8 mouse cellular contexts compared by ENCODE assay signal in genomic region chr10:68282466-68283391, GRCm38 (mm10). TPM values are rescaled to one million over a fixed set of nuclear protein-coding genes. Genes with fewer than 3 reads are reported as not detected.
DNase-seq lines count a peak whose midpoint lies in the region; ATAC-seq and TF ChIP-seq lines count a peak whose summit lies in the region.

No protein-coding gene starts in this region.

- no peaks in the 10 kb centered on the region for H3K36me3 ChIP-seq in hindbrain, embryonic 16.5 days (ENCODE audit: control insufficient read depth, insufficient read depth, low read length)

- TF ChIP-seq CTCF in gastrocnemius, adult 2 months (IDR thresholded peaks at IDR 0.05): peak; percentile 86
- TF ChIP-seq CTCF in left cerebral cortex, adult 2 months (IDR thresholded peaks at IDR 0.05): peak; percentile 79

- DNase-seq in adipocyte (ENCODE audit: low spot score): peak; percentile 73
- DNase-seq in gastrocnemius, adult 2 months: peak; percentile 88
- peak; percentile 52 to 69 for DNase-seq in left cerebral cortex, adult 2 months (ENCODE audit: extremely low spot score in 1 of 2, low spot score in 2 of 2)
- DNase-seq in right cerebral cortex, adult 18-20 months: peak; percentile 64
- peak; percentile 84 for DNase-seq in urinary bladder, postnatal 14 days (ENCODE audit: low spot score)

- peak; percentile 75 for ATAC-seq in common myeloid progenitor, adult 5-6 weeks (replicated peaks; ENCODE audit: low read depth, poor library complexity, severe bottlenecking)
- ATAC-seq in hindbrain, embryonic 16.5 days: peak; percentile 76
- peak; percentile 71 for ATAC-seq in megakaryocyte, adult 5-6 weeks (ENCODE audit: poor library complexity, severe bottlenecking)

- peaks cover 20% of the 10 kb centered on the region for H3K4me1 ChIP-seq in hindbrain, embryonic 16.5 days (ENCODE audit: control insufficient read depth, insufficient read depth, low read depth, low read length)

- WGBS in hindbrain, embryonic 16.5 days: under 1% methylated on average over 27 of the region's 27 CpGs

- H3K9me3 ChIP-seq in hindbrain, embryonic 16.5 days (ENCODE audit: control insufficient read depth, low read length): no peaks in the 10 kb centered on the region

- peak overlapping the region; percentile 89 for H3K27ac ChIP-seq in gastrocnemius, adult 2 months
- peak overlapping the region; percentile 48 for H3K27ac ChIP-seq in hindbrain, embryonic 16.5 days (ENCODE audit: low read depth, low read length)
- peak overlapping the region; percentile 22; the same call in 1 of the 2 replicates for H3K27ac ChIP-seq in left cerebral cortex, adult 2 months

- H3K9ac ChIP-seq in hindbrain, embryonic 16.5 days (ENCODE audit: low read depth, low read length): peak overlapping the region; percentile 59

- peak overlapping the region; percentile 94 for H3K4me2 ChIP-seq in hindbrain, embryonic 16.5 days (ENCODE audit: low read length)

- H3K4me3 ChIP-seq in gastrocnemius, adult 2 months: peak overlapping the region; percentile 73
- peak overlapping the region; percentile 47 for H3K4me3 ChIP-seq in hindbrain, embryonic 16.5 days (ENCODE audit: low read length)
- peak overlapping the region; percentile 49 for H3K4me3 ChIP-seq in left cerebral cortex, adult 2 months

- intact Hi-C loops in gastrocnemius, adult 2 months (cut with DNase I): loop anchor here (5.0 kb wide), 3 partner anchors 75 to 420 kb away; no protein-coding TSS in a partner anchor
- intact Hi-C loops in left cerebral cortex, adult 2 months (cut with DNase I): loop anchor here (5.0 kb wide), 1 partner anchor 180 kb away; no protein-coding TSS in a partner anchor

- H3K27me3 ChIP-seq in hindbrain, embryonic 16.5 days (replicated peaks; ENCODE audit: control insufficient read depth, insufficient read depth, low read length): no peaks in the 10 kb centered on the region

RNA-seq across cellular contexts. Expression of gene Arid5b, which starts 4.2 kb away (rescaled TPM):
- 6.8 and 7.0 TPM in 2 replicates for total RNA-seq in common myeloid progenitor, adult 5-6 weeks (2017)
- total RNA-seq in gastrocnemius, adult 2 months (2021): 10 to 100 TPM in 1 of 2 experiments, 1 to 10 TPM in 1; 8.3 to 16.9 TPM
- polyA plus RNA-seq in hindbrain, embryonic 16.5 days (2015; fragmentation: Nextera tagmentation; extraction: Ambion mirVana): 16.6 TPM in 2 replicates
- total RNA-seq in left cerebral cortex, adult 2 months (2021): 10 to 100 TPM; 32.3 to 38.3 TPM
- 28.5 and 29.3 TPM in 2 replicates for total RNA-seq in megakaryocyte, adult 5-6 weeks (2015)
- total RNA-seq in megakaryocyte, adult 5-6 weeks (2017): 14.4 and 14.5 TPM in 2 replicates

Comparison
In these comparisons a context has a peak if more than half of its experiments do, and no peak if none do; other contexts are left out.
1. Peak in every context shown above with its lines: DNase-seq, ATAC-seq, H3K4me3 ChIP-seq and H3K27ac ChIP-seq.
2. H3K27ac ChIP-seq: peak in every context shown above with its lines; median percentile 89 in gastrocnemius, adult 2 months; 48 in hindbrain, embryonic 16.5 days; 22 in left cerebral cortex, adult 2 months.